ENCODE assay signal across 13 mouse cellular contexts in genomic region chr11:6013359-6013758, GRCm38 (mm10). TPM values are rescaled to one million over a fixed set of nuclear protein-coding genes. Genes with fewer than 3 reads are reported as not detected.
A peak's percentile ranks its signal among the peaks of the same experiment; 100 is the strongest.
DNase-seq lines count a peak whose midpoint lies in the region; ATAC-seq and TF ChIP-seq lines count a peak whose summit lies in the region.
"Had no signal": no experiment of that assay in that cellular context is flagged by ENCODE, and none has a peak within 500 bp of the region (broad histone marks: within the 10 kb centered on the region; RNA-seq: fewer than 3 reads in every experiment).

No protein-coding gene starts in this region.

- peak; percentile 29 for DNase-seq in retina, embryonic 14.5 days (ENCODE audit: low spot score)
- no peak for DNase-seq in retina, postnatal 1 day
- DNase-seq in T-cell, adult 2 months (ENCODE audit: low spot score), result peak; percentile 30
- peak; percentile 48 for DNase-seq in thymus, postnatal 25 days
- DNase-seq in hindbrain, embryonic 14.5 days (ENCODE audit: low spot score), result no peak
- DNase-seq: cerebellum, postnatal 36 days; liver, embryonic 13.5 days had no signal

- H3K36me3 ChIP-seq in intestine, postnatal 0 days (ENCODE audit: control insufficient read depth, insufficient read depth), result peaks cover 7% of the 10 kb centered on the region; the same call in 1 of the 2 replicates
- H3K36me3 ChIP-seq in intestine, embryonic 16.5 days (ENCODE audit: control insufficient read depth, insufficient read depth, low read length), result peaks cover 7% of the 10 kb centered on the region; the same call in 1 of the 2 replicates
- H3K36me3 ChIP-seq in hindbrain, embryonic 14.5 days (replicated peaks; ENCODE audit: control insufficient read depth, insufficient read depth), result peaks cover 6% of the 10 kb centered on the region; the same call in 1 of the 2 replicates
- H3K36me3 ChIP-seq: G1E had no signal

- ATAC-seq in intestine, postnatal 0 days, result no peak
- ATAC-seq in intestine, embryonic 16.5 days, result no peak
- ATAC-seq in hindbrain, embryonic 14.5 days (ENCODE audit: low FRiP score), result no peak
- no peak for ATAC-seq in frontal cortex, adult (ENCODE audit: low TSS enrichment)
- ATAC-seq: intestine, embryonic 15.5 days had no signal

- H3K27me3 ChIP-seq in intestine, postnatal 0 days (replicated peaks; ENCODE audit: control insufficient read depth, insufficient read depth, low read length), result no peaks in the 10 kb centered on the region
- H3K27me3 ChIP-seq in intestine, embryonic 16.5 days (replicated peaks; ENCODE audit: control insufficient read depth, insufficient read depth, low read length), result no peaks in the 10 kb centered on the region
- no peaks in the 10 kb centered on the region for H3K27me3 ChIP-seq in hindbrain, embryonic 14.5 days (ENCODE audit: control insufficient read depth, insufficient read depth, low read length)
- H3K27me3 ChIP-seq: intestine, embryonic 15.5 days; neural tube, embryonic 15.5 days had no signal

- H3K4me1 ChIP-seq in intestine, postnatal 0 days (replicated peaks; ENCODE audit: control insufficient read depth, insufficient read depth, low read length), result no peaks in the 10 kb centered on the region
- H3K4me1 ChIP-seq in intestine, embryonic 16.5 days (ENCODE audit: control insufficient read depth, insufficient read depth, low read length), result peaks cover 6% of the 10 kb centered on the region; the same call in 1 of the 2 replicates
- H3K4me1 ChIP-seq in hindbrain, embryonic 14.5 days (replicated peaks; ENCODE audit: control insufficient read depth, insufficient read depth, low read length), result no peaks in the 10 kb centered on the region
- H3K4me1 ChIP-seq: liver, embryonic 13.5 days had no signal

- TF ChIP-seq CTCF in intestine, postnatal 0 days (IDR thresholded peaks at IDR 0.05; ENCODE audit: low read depth), result peak; percentile 54

- no peak overlapping the region for H3K9ac ChIP-seq in intestine, postnatal 0 days (ENCODE audit: low read depth, low read length)
- no peak overlapping the region for H3K9ac ChIP-seq in intestine, embryonic 16.5 days (ENCODE audit: low read depth, low read length)
- H3K9ac ChIP-seq in hindbrain, embryonic 14.5 days, result no peak overlapping the region
- H3K9ac ChIP-seq: intestine, embryonic 15.5 days; liver, embryonic 13.5 days; neural tube, embryonic 15.5 days had no signal

- H3K27ac ChIP-seq in intestine, postnatal 0 days (ENCODE audit: low read depth, low read length), result no peak overlapping the region
- H3K27ac ChIP-seq in intestine, embryonic 16.5 days (ENCODE audit: low read length), result no peak overlapping the region
- no peak overlapping the region for H3K27ac ChIP-seq in hindbrain, embryonic 14.5 days
- H3K27ac ChIP-seq: intestine, embryonic 15.5 days; liver, embryonic 13.5 days; neural tube, embryonic 15.5 days had no signal

- H3K9me3 ChIP-seq in intestine, postnatal 0 days (ENCODE audit: control insufficient read depth), result no peaks in the 10 kb centered on the region
- H3K9me3 ChIP-seq in intestine, embryonic 16.5 days (ENCODE audit: control insufficient read depth, low read length), result no peaks in the 10 kb centered on the region
- no peaks in the 10 kb centered on the region for H3K9me3 ChIP-seq in hindbrain, embryonic 14.5 days (ENCODE audit: control insufficient read depth, low read length)
- H3K9me3 ChIP-seq: intestine, embryonic 15.5 days; liver, embryonic 13.5 days; neural tube, embryonic 15.5 days had no signal

- WGBS in intestine, postnatal 0 days, result 58% methylated on average over 2 of the region's 2 CpGs
- WGBS in intestine, embryonic 16.5 days, result 47% methylated on average over 2 of the region's 2 CpGs
- WGBS in hindbrain, embryonic 14.5 days, result 67% methylated on average over 2 of the region's 2 CpGs

- H3K4me2 ChIP-seq in intestine, postnatal 0 days (replicated peaks; ENCODE audit: low read depth), result no peak overlapping the region
- no peak overlapping the region for H3K4me2 ChIP-seq in intestine, embryonic 16.5 days (ENCODE audit: low read depth, low read length)
- H3K4me2 ChIP-seq in hindbrain, embryonic 14.5 days (replicated peaks), result no peak overlapping the region
- H3K4me2 ChIP-seq: intestine, embryonic 15.5 days; liver, embryonic 13.5 days; neural tube, embryonic 15.5 days had no signal

- no peak overlapping the region for H3K4me3 ChIP-seq in intestine, postnatal 0 days (ENCODE audit: low read depth, low read length)
- H3K4me3 ChIP-seq in intestine, embryonic 16.5 days (ENCODE audit: low read length), result no peak overlapping the region
- no peak overlapping the region for H3K4me3 ChIP-seq in hindbrain, embryonic 14.5 days (replicated peaks; ENCODE audit: low read length)
- H3K4me3 ChIP-seq: intestine, embryonic 15.5 days; liver, embryonic 13.5 days; neural tube, embryonic 15.5 days had no signal

RNA-seq across cellular contexts. Expression of gene Camk2b, which starts 52.8 kb away (rescaled TPM):
- 11.9 and 12.1 TPM in 2 replicates for polyA plus RNA-seq in intestine, postnatal 0 days (2015; fragmentation: Nextera tagmentation; extraction: Ambion mirVana)
- 5.8 and 6.8 TPM in 2 replicates for polyA plus RNA-seq in intestine, embryonic 16.5 days (2015; fragmentation: Nextera tagmentation; extraction: Ambion mirVana)
- polyA plus RNA-seq in hindbrain, embryonic 14.5 days (2014; fragmentation: Nextera tagmentation; extraction: Ambion mirVana), result 117 and 126 TPM in 2 replicates
- polyA plus RNA-seq: G1E had no signal

RNA-seq across cellular contexts. Expression of gene Ykt6, which starts 57.9 kb away (rescaled TPM):
- polyA plus RNA-seq in intestine, postnatal 0 days (2015; fragmentation: Nextera tagmentation; extraction: Ambion mirVana), result 50.9 and 53.8 TPM in 2 replicates
- polyA plus RNA-seq in intestine, embryonic 16.5 days (2015; fragmentation: Nextera tagmentation; extraction: Ambion mirVana), result 57.7 and 58.6 TPM in 2 replicates
- 39.9 and 48.4 TPM in 2 replicates for polyA plus RNA-seq in hindbrain, embryonic 14.5 days (2014; fragmentation: Nextera tagmentation; extraction: Ambion mirVana)

Comparison
In these comparisons a context has a peak if more than half of its experiments do, and no peak if none do; other contexts are left out.
1. DNase-seq: peak in retina, embryonic 14.5 days (single experiment), T-cell, adult 2 months (single experiment) and thymus, postnatal 25 days (single experiment); none in retina, postnatal 1 day (single experiment) and hindbrain, embryonic 14.5 days (single experiment).